Comparison of ENCODE assay signal across 8 mouse cellular contexts in the genomic region with DNA sequence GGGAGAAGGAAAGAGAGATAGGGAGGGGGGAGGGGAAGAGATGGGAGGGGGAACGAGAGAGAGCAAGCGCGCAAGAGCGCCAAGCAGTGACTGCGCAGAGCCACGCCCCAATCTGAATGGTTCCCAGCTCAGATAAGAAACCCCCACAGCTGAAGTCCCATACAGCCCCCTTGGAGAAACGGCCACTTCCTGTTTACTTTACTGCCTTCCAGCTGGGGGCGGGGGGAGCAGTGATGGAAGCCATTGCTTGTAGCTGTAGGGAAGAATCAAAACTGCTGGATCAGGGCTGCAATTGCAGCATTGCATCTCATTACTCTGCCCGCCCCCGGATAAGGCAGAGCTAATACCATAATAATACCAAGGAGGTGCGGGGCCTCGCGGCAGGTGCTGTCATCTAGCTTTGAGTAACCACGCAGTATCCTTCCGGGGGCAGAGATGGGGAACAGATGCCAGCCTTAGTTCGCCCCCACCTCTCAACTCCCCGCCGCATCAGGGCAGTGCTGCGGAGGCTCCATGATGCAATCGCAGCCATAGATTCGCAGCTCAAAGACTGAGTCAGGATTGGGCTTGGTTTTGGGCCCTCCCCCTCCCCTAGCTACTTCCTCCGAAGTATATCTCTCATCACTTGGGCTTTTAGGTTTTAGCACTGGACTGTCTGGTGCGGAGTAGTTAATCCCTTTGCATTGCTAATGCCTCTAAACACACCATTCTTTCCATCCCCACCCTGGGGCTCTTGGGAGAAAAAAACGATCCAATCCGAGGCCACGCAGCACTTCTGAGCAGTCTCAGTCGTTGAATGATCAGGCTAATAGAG.
A peak's percentile ranks its signal among the peaks of the same experiment; 100 is the strongest.
DNase-seq lines count a peak whose midpoint lies in the region; ATAC-seq and TF ChIP-seq lines count a peak whose summit lies in the region.

No protein-coding gene starts in this region.

- H3K27ac ChIP-seq in CH12.LX (ENCODE audit: insufficient read depth, low read depth): peak overlapping the region; percentile 95
- peak overlapping the region; percentile 93 for H3K27ac ChIP-seq in forebrain, embryonic 14.5 days (ENCODE audit: low read depth, low read length)
- peak overlapping the region; percentile 95 for H3K27ac ChIP-seq in neural tube, embryonic 14.5 days (ENCODE audit: low read depth, low read length)

- TF ChIP-seq POLR2A in CH12.LX (IDR thresholded peaks at IDR 0.05; ENCODE audit: low read depth, low read length): peak; percentile 60

- in situ Hi-C loops in CH12.LX (cut with MboI; ENCODE audit: low pct_ligation_motif_present, low pct_unique_long_range_greater_than_20kb, low sequenced_read_pairs): no loop called here

- peak overlapping the region; percentile 51 to 60 (median 54) for H3K4me3 ChIP-seq in CH12.LX (replicated peaks in 1 of 3; ENCODE audit: low read depth in 2 of 3, low read length in 2 of 3, poor library complexity in 1 of 3)
- H3K4me3 ChIP-seq in forebrain, embryonic 14.5 days (ENCODE audit: low read depth, low read length): peak overlapping the region; percentile 31
- H3K4me3 ChIP-seq in neural tube, embryonic 14.5 days (ENCODE audit: low read depth, low read length): peak overlapping the region; percentile 29

- TF ChIP-seq CTCF in CH12.LX (conservative IDR thresholded peaks at IDR 0.05 in 1 of 2, IDR thresholded peaks at IDR 0.05 in 1 of 2; ENCODE audit: low read depth in 2 of 2, low read length in 2 of 2): no peak

- H3K79me2 ChIP-seq in CH12.LX (replicated peaks; ENCODE audit: control insufficient read depth, extremely low read depth, insufficient read depth, poor library complexity, severe bottlenecking): no peaks in the 10 kb centered on the region

- no peaks in the 10 kb centered on the region for H3K27me3 ChIP-seq in CH12.LX (replicated peaks)
- H3K27me3 ChIP-seq in forebrain, embryonic 14.5 days (replicated peaks; ENCODE audit: control insufficient read depth, insufficient read depth, low read length): no peaks in the 10 kb centered on the region
- no peaks in the 10 kb centered on the region for H3K27me3 ChIP-seq in neural tube, embryonic 14.5 days (ENCODE audit: control insufficient read depth, insufficient read depth, low read length)

- 15% methylated on average over 27 of the region's 27 CpGs for WGBS in forebrain, embryonic 14.5 days
- WGBS in neural tube, embryonic 14.5 days: 5% methylated on average over 24 of the region's 27 CpGs

- no peaks in the 10 kb centered on the region for H3K9me3 ChIP-seq in CH12.LX (replicated peaks; ENCODE audit: low read length)
- H3K9me3 ChIP-seq in forebrain, embryonic 14.5 days (replicated peaks; ENCODE audit: control insufficient read depth, low read length): no peaks in the 10 kb centered on the region
- no peaks in the 10 kb centered on the region for H3K9me3 ChIP-seq in neural tube, embryonic 14.5 days (ENCODE audit: control insufficient read depth, low read length)

- TF ChIP-seq EP300 in CH12.LX (IDR thresholded peaks at IDR 0.05; ENCODE audit: low read length): no peak

- ATAC-seq in forebrain, embryonic 14.5 days: peak; percentile 94
- peak; percentile 93 for ATAC-seq in neural tube, embryonic 14.5 days (ENCODE audit: low read depth)

- dilution Hi-C loops in CH12.LX (cut with MboI; ENCODE audit: extremely low pct_ligation_motif_present, extremely low pct_unique_long_range_greater_than_20kb, low sequenced_read_pairs): no loop called here

- intact Hi-C loops in heart, postnatal 14 days (cut with DNase I): loop anchor here (5.0 to 10.0 kb wide), 4 partner anchors 65 to 308 kb away; partner anchors contain the start of gene Ddx3x

- no peaks in the 10 kb centered on the region for H3K36me3 ChIP-seq in CH12.LX (replicated peaks in 1 of 2; ENCODE audit: control insufficient read depth in 1 of 2, insufficient read depth in 1 of 2, low read length in 1 of 2)
- no peaks in the 10 kb centered on the region for H3K36me3 ChIP-seq in forebrain, embryonic 14.5 days (ENCODE audit: control insufficient read depth, insufficient read depth, low read length)
- no peaks in the 10 kb centered on the region for H3K36me3 ChIP-seq in neural tube, embryonic 14.5 days (ENCODE audit: control insufficient read depth, insufficient read depth, low read length)

- H3K9ac ChIP-seq in CH12.LX (ENCODE audit: insufficient read depth, low read depth): peak overlapping the region; percentile 74
- peak overlapping the region; percentile 62 for H3K9ac ChIP-seq in forebrain, embryonic 14.5 days (ENCODE audit: low read length)
- H3K9ac ChIP-seq in neural tube, embryonic 14.5 days (replicated peaks; ENCODE audit: low read depth, low read length): peak overlapping the region; percentile 39

- DNase-seq in CH12.LX (ENCODE audit: extremely low read depth): peak; percentile 82
- DNase-seq in c-Kit-positive CD71-negative TER-119-negative erythroid progenitor cells, embryonic 14.5 days (ENCODE audit: low read depth): peak; percentile 36
- DNase-seq in forebrain, embryonic 14.5 days (ENCODE audit: low spot score): peak; percentile 95
- peak; percentile 65 to 77 for DNase-seq in heart, postnatal 14 days
- peak; percentile 42 to 57 for DNase-seq in layer of hippocampus, adult 18-20 months (ENCODE audit: low spot score in 2 of 2)
- DNase-seq in lung, adult 18-20 months: peak; percentile 65 to 79
- DNase-seq in testis, postnatal 10 days (ENCODE audit: low spot score): peak; percentile 79

- H3K4me1 ChIP-seq in CH12.LX (ENCODE audit: control insufficient read depth in 1 of 2, insufficient read depth in 2 of 2): peaks cover 7 to 9% of the 10 kb centered on the region in 2 experiments; a peak in 3 of 4 replicates
- H3K4me1 ChIP-seq in forebrain, embryonic 14.5 days (ENCODE audit: control insufficient read depth, insufficient read depth, low read length): no peaks in the 10 kb centered on the region
- peaks cover 11% of the 10 kb centered on the region; the same call in 1 of the 2 replicates for H3K4me1 ChIP-seq in neural tube, embryonic 14.5 days (ENCODE audit: control insufficient read depth, insufficient read depth, low read length)

- no peak for TF ChIP-seq RAD21 in CH12.LX (IDR thresholded peaks at IDR 0.05; ENCODE audit: low read depth, low read length)

- peak overlapping the region; percentile 51 for H3K4me2 ChIP-seq in CH12.LX (ENCODE audit: insufficient read depth, low read depth, poor library complexity, severe bottlenecking)
- peak overlapping the region; percentile 56 for H3K4me2 ChIP-seq in forebrain, embryonic 14.5 days (ENCODE audit: low read length)
- H3K4me2 ChIP-seq in neural tube, embryonic 14.5 days (ENCODE audit: low read depth, low read length): peak overlapping the region; percentile 55

TF ChIP-seq in CH12.LX, 34 proteins besides CTCF, POLR2A, EP300 and RAD21 (continues in another document):
- TF ChIP-seq ZC3H11A (IDR thresholded peaks at IDR 0.05; ENCODE audit: low read depth, low read length) (no peak), MEF2A (IDR thresholded peaks at IDR 0.05; ENCODE audit: borderline replicate concordance, low read depth, low read length) (0 out of 2 replicates have a peak, but pooled peaks have one; percentile 37), HCFC1 (IDR thresholded peaks at IDR 0.05; ENCODE audit: low read depth, low read length) (peak; percentile 12; the same call in 1 of the 2 replicates), IRF4 (IDR thresholded peaks at IDR 0.05; ENCODE audit: low read depth, low read length) (peak; percentile 35; the same call in 1 of the 2 replicates), ETS1 (conservative IDR thresholded peaks at IDR 0.05; ENCODE audit: low read depth, low read length) (peak; percentile 59), ZKSCAN1 (IDR thresholded peaks at IDR 0.05; ENCODE audit: borderline replicate concordance, low read depth, low read length) (no peak), MAX (IDR thresholded peaks at IDR 0.05; ENCODE audit: low read length) (0 out of 2 replicates have a peak, but pooled peaks have one; percentile 48), JUN (IDR thresholded peaks at IDR 0.05; ENCODE audit: insufficient read depth, low read depth, low read length) (no peak), TCF12 (IDR thresholded peaks at IDR 0.05; ENCODE audit: low read depth, low read length) (peak; percentile 39; the same call in 1 of the 2 replicates), PAX5 (IDR thresholded peaks at IDR 0.05; ENCODE audit: low read length) (no peak), UBTF (IDR thresholded peaks at IDR 0.05; ENCODE audit: low read depth, low read length) (no peak), MAFK (IDR thresholded peaks at IDR 0.05; ENCODE audit: insufficient replicate concordance, low read length) (no peak), TBP (conservative IDR thresholded peaks at IDR 0.05; ENCODE audit: low read depth, low read length) (peak; percentile 51; the same call in 1 of the 2 replicates), SIN3A (IDR thresholded peaks at IDR 0.05; ENCODE audit: low read length) (peak; percentile 56; the same call in 1 of the 2 replicates), RCOR1 (conservative IDR thresholded peaks at IDR 0.05; ENCODE audit: low read depth, low read length) (no peak), BHLHE40 (IDR thresholded peaks at IDR 0.05; ENCODE audit: low read depth, low read length) (no peak), POLR2AphosphoS2 (IDR thresholded peaks at IDR 0.05; ENCODE audit: low read depth, low read length) (no peak), USF2 (conservative IDR thresholded peaks at IDR 0.05; ENCODE audit: low read depth, low read length) (no peak), CHD1 (IDR thresholded peaks at IDR 0.05; ENCODE audit: low read depth, low read length) (no peak), KAT2A (IDR thresholded peaks at IDR 0.05; ENCODE audit: insufficient replicate concordance, low read length) (no peak), ZNF384 (IDR thresholded peaks at IDR 0.05; ENCODE audit: low read depth, low read length) (no peak), SMC3 (IDR thresholded peaks at IDR 0.05; ENCODE audit: low read depth, low read length) (no peak), ELF1 (IDR thresholded peaks at IDR 0.05; ENCODE audit: low read depth, low read length) (peak; percentile 74), MXI1 (IDR thresholded peaks at IDR 0.05; ENCODE audit: low read depth, low read length) (peak; percentile 42; the same call in 1 of the 2 replicates), E2F4 (IDR thresholded peaks at IDR 0.05; ENCODE audit: insufficient replicate concordance, low read depth, low read length) (no peak), ZMIZ1 (IDR thresholded peaks at IDR 0.05; ENCODE audit: low read depth, low read length) (peak; percentile 34; the same call in 1 of the 2 replicates), NELFE (IDR thresholded peaks at IDR 0.05; ENCODE audit: low read depth, low read length) (peak; percentile 38; the same call in 1 of the 2 replicates), MYC (IDR thresholded peaks at IDR 0.05; ENCODE audit: low read depth, low read length) (no peak), CHD2 (IDR thresholded peaks at IDR 0.05; ENCODE audit: low read length) (peak; percentile 85), GABPA (IDR thresholded peaks at IDR 0.05; ENCODE audit: insufficient replicate concordance, low read depth, low read length) (no peak), JUND (conservative IDR thresholded peaks at IDR 0.05; ENCODE audit: low read depth, low read length) (no peak)

Comparison
In these comparisons a context has a peak if more than half of its experiments do, and no peak if none do; other contexts are left out.
1. Peak in every context shown above with its lines: DNase-seq, ATAC-seq, H3K4me3 ChIP-seq and H3K27ac ChIP-seq.
2. DNase-seq: peak in every context shown above with its lines; median percentile 95 in forebrain, embryonic 14.5 days; 82 in CH12.LX; 79 in testis, postnatal 10 days; 72 in lung, adult 18-20 months; 71 in heart, postnatal 14 days; 50 in layer of hippocampus, adult 18-20 months; 36 in c-Kit-positive CD71-negative TER-119-negative erythroid progenitor cells, embryonic 14.5 days.